Mouse (Mus musculus) MEL-GATA-1-ER (cell line): ENCODE data around the gene F11r.
A peak's percentile ranks its signal among the peaks of the same experiment; 100 is the strongest.
"Not testable (repeated sequence)": the region's sequence is repeated elsewhere in the genome, so short reads cannot be mapped to it uniquely, and the experiment has no call there.

Experiments
- DNase-seq: peaks from one replicate; pipeline ENCODE4 v3.0.0-alpha.2; 2012; ENCODE audit warnings: low read depth; ENCODE audit errors: extremely low read depth

The F11r gene

DNA sequence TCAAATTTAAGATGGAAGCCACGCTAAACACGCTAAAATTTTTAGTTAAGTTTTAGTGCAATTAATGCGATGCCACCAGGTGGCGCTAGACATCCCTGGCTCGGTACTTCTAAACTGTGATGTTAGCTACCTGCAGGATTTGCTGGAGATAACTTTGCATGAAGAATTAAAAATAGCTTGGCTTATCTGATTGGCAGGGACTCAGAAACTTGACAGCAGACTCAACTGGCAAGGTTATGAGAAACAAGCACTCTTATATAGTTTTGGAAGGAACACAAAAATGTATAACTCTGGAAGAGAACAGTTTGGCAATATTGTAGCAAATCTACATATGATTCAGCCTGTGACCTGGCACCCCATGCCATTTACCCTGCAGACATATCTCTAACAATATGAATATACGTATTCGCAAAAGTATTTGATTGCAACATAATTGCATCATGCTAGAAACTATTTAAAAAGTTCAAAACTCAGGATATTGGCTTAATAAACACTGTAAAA, 33.1 kb downstream of the F11r start:
- peak; percentile 59 for DNase-seq

- no peak for DNase-seq
Observed at GRCm38 (mm10) chr1:171470896-171471295, 33.6 kb downstream of the F11r start.

DNA sequence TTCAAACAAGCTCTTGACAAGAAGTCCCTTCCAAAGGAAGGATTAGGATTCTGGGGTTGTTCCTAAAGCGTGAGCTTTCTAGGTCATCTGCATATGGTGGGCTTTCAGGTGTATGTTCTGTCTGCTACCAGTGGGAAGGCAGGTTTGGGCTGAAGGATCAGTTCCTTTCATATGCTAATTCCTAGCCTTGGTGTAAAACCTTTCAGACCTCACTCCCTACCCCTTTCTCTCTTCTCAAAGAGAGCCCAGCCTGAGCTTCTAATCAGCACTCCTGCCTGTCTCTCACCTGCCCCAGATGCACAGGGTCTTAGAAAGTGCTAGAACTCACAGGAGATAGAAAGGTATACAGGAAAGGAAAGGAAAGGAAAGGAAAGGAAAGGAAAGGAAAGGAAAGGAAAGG, 34.1 kb downstream of the F11r start:
- DNase-seq = no peak

GRCm38 (mm10) chr1:171471941-171472340, 34.6 kb downstream of the F11r start:
- not testable (repeated sequence) for DNase-seq

GRCm38 (mm10) chr1:171473506-171473905, 36.2 kb downstream of the F11r start:
- DNase-seq = no peak

DNA sequence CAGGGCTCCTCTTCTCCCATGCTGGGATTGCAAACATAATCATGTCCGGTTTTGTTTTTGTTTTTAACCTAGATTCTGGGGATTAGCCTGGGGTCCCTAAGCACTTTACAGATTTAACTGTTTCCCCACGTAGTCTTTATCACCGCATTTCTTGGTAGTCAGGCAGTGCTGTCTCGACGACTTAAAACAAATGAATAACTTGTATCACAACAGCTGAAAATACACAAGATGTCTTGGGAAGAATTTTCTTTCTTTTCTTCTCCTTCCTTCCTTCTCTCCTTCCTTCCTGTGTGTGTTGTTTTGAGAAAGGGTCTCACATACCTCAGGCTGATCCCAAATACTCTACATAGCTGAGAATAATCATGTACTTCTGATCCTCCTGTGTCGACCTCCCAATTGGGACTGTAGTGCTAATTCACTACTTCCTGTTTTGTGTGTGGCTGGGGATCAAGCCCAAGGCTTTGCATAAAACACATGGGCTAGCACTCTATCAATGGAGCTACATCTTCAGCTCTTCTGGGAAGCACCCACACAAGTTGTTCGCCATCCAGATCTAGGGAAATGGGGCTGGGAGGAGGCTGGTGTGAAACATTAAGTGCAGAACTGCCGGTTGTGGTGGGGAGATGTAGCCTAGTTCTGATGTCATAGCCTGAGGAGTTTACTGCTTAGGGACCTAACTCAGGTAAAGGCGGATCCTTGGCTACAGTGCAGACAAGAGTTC, 36.7 kb downstream of the F11r start:
- DNase-seq = peak; percentile 63

DNA sequence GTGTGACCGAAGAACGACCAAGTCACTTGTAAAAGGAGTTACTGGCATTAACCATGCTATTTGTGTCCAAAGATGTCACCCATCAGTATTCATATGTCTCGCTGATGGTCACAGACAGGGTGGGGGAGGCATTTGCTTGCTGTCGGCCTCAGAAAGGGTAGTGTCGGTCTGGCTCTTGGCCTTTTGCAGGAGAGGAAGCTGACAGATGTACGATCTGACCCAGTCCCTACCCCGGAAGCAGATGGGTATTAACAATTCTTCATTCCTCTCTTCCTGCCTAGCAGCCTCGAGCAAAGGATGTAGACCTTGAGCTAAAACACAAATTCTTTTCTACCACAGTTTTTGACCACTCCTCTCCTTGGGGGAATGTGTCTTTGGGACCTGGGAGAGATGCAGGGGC, 39.8 kb downstream of the F11r start:
- DNase-seq = no peak

DNA sequence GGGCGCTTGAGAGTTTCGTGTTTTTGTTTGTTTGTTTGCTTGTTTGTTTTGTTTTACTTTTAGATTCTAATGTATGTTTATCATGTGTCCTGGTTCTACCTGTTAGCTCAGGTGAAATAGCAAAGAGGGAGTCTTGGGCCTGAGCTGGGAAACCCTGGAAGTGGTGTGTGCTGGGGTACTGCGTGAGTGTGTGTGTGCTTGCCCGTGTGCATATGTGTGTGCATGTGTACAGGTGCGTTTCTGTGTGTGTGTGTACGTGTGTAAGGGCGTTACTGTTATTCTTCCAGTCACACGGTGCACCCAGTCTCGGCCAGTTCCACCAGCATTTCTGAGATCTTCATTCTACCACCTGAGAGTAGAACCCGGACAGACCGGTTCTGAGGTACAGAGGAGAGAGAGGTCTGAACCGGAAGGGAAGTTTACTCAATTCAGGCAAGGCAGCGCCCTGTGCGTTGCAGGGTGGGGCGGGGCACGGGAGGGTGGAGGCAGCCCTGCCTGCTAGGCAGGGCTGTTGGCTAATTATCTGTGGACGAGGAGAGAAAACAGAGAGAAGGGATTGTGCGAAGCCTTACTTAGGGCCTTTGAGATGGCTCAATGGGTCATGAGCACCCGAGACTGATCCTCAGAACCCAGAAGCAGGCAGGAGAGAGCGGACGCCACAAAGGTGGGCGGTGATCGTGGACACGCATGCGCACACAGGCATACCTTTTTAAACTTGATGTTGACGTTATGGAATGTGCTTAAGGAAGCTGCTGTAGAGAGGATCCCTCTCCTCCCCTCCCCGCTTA, 40.6 kb downstream of the F11r start:
- peak; percentile 71 for DNase-seq

DNA sequence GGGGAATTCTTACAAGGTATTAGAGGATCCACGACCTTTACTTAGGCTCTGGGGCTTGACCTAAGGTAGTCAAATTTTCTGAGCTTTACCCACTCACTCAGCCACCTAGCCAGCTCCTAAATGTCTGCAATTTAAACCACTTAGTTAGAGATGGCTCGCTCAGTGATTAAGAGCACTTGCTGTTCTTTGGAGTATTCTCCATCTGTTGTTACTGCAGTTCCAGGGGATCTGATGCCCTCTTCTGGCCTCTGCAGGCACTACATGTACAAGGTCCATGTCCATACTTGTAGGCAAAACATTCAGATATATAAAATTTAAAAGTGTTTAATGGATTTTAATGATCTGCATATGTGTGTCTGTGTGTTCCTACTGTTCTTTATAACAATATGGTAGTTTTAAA, 41.6 kb downstream of the F11r start:
- DNase-seq = peak; percentile 73

- DNase-seq = no peak
Observed at GRCm38 (mm10) chr1:171494241-171494640, 56.9 kb downstream of the F11r start.

DNA sequence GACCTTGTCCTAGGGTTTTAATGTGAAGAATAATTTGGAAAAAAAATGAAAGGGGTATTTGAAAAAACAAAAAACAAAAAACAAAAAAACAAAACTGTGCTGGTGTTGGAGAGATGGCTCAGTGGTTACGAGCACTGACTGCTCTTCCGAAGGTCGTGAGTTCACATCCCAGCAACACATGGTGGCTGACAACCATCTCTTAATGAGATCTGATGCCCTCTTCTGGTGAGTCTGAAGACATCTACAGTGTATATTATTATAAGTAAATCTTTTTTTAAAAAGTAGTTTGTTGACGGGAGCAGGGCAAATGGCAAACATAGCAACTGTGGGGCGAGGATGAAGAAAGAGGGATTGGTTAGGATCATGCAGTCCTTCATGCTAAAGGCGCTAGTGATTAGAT, 58.0 kb downstream of the F11r start:
- no peak for DNase-seq

DNA sequence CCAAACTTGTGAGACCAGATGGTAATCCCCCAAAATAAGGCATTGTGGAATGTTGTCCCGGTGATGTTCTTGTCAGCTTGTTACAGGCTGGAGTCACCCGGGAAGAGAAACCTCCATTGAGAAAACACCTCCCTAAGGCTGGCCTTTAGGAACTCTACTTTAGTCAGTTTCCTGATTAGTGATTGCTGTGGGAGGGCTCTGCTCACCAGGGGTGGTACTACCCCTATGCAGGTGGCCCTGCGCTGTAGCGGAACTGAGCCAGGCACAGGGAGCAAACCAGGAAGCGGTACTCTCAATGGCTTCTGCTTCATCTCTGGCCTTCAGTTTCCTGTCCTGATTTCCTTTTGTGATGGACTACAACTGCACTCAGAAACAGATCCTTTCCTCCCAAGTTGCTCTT, 62.5 kb downstream of the F11r start:
- DNase-seq = no peak

GRCm38 (mm10) chr1:171501016-171501610, 63.8 kb downstream of the F11r start:
- DNase-seq = no peak

DNA sequence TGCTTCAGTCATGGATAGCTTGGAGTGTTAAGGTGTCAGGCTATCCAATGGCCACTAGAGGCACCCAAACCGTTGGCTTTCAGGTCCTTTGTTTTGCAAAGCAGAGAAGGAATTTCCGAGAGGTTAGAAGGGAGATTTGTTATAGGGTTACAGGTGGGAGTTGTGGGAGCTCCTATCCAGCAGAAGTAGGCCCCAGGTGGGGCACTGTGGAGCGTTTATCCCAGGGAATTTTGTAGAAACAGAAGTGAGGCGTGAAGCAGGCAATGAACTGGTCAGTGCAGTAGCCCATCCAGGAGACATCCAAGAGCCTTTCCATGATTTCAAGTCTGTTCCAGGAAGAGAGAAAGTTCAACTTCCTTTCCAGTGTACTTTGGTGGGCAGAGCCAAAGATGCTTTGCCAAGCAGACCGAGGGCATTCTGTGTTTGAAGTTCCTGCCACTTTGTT, 64.3 kb downstream of the F11r start:
- DNase-seq = peak; percentile 41

DNA sequence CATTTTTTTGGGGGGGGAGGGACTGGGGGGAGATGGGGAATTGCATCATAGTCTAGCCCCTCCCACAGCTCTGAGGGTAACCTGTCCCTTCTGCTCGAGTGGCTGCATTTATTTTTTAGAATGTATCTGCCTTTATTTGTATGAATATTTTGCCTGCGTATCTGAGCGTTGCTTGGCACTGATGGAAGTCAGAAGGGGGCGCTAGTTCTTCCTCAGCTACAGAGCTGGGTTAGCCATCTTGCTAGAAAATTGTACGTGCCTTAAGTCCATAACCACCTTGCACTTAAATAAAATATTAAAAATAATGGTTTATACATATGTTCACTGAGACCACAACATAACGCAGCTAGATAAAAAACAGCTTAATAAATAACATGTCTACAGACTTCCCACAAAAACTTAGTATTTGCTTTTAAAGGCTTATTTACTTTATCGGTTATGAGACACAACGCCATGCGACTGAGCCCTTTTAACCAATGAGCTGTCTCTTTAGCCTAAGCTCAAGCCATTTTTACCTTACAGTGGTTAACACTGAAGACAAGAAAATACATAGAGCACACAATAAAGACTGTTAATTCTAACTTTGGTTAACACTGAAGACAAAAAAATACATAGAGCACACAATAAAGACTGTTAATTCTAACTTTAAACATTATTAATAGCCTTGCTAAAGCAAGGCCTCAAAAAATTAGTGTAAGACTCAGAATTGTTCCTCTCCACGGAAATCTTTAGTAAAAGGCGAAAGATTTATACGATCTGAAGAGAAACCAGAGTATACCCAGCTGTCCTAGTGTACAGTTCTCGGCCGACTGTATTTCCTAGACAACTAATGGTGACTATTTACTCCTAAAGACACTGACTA, 65.3 kb downstream of the F11r start:
- peak; percentile 97 for DNase-seq

DNA sequence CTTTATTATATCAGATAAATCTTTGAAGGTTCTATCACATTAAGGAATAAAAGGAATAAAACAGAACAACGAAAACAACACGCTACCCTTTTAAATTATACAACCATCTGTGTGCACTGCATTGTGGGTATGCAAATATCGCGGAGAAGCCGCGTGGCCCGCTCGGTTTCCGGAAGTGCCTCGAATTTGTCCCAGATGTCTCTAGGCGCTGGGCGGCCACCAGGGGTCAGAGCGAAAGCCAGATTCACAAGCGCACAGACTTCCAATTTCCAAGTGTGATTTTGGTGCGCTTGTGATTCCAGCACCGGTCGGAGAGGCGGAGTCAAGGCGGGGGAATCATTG, 65.9 kb downstream of the F11r start, which contains the start of gene Alyref2:
Gene Alyref2, plus strand, starts transcription at position 229 of the 342 bp plus-strand sequence.
- peak; percentile 94 for DNase-seq

DNA sequence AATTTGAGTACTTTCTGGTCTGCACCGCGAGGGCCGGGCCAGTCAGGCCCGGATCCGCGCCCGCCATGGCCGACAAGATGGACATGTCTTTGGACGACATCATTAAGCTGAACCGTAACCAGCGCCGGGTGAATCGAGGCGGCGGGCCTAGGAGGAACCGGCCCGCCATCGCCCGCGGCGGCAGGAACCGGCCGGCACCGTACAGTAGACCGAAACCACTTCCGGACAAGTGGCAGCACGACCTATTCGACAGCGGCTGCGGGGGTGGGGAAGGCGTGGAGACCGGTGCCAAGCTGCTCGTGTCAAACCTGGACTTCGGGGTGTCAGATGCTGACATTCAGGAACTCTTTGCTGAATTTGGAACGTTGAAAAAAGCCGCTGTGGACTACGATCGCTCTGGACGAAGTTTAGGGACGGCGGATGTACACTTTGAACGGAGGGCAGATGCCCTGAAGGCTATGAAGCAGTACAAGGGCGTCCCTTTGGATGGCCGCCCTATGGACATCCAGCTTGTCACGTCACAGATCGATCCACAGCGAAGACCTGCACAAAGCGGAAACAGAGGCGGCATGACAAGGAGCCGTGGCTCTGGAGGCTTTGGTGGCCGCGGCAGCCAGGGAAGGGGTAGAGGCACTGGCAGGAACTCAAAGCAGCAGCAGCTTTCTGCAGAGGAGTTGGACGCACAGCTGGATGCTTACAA, 66.4 kb downstream of the F11r start:
- DNase-seq = peak; percentile 53

DNA sequence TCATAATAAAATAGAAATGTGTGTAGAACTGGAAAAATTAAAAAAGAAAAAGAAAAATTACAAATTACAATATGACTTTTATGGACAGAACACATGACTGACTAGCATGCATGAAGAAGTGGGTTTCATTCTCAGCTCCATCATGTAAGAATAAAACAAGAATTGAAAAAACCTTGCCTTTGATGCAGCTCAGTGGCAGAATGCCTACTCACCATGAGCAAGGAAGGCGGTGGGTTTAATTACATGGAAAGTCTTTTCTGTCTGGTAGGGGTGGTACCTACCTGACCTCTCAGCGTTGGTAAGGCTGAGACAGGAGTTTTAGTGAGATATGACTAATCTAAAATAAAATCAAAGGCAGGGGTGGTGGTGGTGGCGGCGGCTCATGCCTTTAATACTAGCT, 67.3 kb downstream of the F11r start:
- DNase-seq = no peak

- DNase-seq = no peak
Observed at GRCm38 (mm10) chr1:171513234-171513633, 75.9 kb downstream of the F11r start.

DNA sequence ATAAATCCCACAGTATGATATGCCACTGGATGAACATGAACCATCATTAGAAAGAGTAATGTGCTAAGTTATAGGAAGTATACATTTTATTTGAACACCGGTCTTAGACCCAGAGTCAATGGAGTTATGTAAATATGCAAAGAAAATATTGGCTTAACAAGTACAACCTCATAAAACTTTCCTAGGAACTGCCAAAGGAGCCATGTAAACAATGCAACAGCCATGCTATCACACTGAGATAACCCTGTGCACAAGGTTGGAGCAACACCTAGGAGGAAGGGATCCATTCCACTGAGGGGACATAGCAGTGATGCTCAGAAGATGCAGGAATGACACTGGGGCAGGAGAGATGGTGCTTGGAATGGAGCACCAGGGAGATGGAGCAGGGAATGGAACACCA, 76.4 kb downstream of the F11r start:
- DNase-seq = no peak
